Mouse (Mus musculus): ENCODE measurements around the gene Palld. TPM values are rescaled to one million over a fixed set of nuclear protein-coding genes. Genes with fewer than 3 reads are reported as not detected.
A peak's percentile ranks its signal among the peaks of the same experiment; 100 is the strongest.

Gene Palld
- total RNA-seq, 2 experiments from 2014 or later: 7.2 to 8.1 TPM

DNA sequence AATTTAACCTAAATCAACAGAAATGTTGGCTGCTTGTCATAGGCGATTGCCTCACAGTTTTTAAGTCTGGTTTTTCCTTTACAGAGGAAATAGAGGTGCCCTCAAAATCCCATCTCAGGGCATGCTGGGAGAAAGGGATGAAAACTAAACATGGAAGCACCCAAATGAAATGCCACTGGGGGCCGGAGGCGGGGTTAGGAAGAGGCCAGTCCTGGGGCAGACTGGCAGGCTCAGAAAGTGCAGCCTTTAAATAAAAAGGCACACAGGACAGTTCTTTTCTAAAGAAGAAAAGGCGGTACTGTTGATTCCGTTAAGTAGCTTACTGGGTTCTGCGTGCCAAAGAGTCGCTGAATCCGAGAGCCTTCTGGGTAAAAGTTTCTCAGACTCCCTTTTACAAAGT lies 311.0 kb downstream of the Palld start:
- peak in 1 of 2 experiments; percentile 8 for DNase-seq (ENCODE audit: low spot score in 2 of 2)

DNA sequence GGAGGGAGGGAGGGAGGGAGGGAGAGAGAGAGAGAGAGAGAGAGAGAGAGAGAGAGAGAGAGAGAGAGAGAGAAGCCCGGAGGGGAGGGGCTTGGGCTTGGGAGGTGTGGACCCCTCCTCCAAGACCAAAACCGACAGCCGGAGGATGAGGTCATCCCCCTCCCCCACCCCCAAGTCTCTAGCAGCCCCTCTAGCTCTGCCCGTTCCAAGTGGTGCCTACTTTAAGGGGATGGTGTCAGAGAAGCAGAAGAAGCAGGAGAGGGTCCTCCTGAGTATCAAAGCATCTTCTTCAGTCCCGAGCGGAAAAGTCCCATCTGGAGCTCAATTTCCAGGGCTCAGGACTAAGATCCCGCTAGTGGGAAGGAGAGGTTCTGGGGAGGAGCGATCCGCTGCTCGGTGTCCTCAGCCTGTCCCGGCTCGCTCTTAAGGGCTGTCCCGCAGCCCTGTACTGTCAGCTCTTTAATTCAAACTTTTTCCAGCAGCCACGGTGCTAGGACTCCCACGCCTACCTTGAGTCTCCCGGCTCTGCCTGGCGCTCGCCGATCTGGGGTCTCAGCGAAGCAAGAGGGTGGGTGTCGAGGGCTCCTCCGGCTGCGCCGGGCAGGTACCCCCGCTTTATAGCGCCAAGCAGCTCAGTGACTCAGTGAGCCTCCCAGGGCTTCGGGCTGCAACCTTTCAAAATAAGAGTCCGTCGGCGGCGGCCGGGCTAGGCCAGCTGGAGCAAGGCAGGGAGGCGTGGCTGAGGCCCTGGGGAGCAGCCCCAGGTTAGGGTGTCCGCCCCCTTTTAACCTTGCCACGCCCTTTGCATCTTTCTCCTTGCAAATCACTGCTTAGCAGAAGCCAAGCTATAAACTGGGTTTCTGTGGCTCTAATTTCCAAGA lies 311.7 kb downstream of the Palld start:
- peak; percentile 52 to 55 for DNase-seq (ENCODE audit: low spot score in 2 of 2)

DNA sequence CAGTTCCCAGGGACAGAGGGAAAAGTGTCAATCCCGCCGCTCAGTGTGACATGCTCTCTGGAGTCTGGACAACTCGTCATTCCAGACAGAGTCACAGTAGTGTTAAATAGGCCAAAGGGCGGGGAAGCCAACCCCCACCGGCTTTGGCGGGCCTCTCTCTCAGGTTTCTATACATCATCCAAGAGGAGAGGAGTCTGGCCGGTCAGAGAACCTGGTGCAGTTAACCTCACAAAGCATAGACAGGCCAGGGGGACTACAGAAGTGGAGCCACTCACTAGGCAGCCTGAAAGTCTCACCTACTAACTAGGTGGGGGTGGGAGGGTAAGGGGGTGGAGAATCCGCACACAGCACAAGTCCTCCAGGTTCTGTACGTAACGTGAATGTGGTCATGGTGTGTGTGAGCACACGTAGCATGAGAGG lies 312.5 kb downstream of the Palld start:
- no peak for DNase-seq (ENCODE audit: low spot score in 2 of 2)

GRCm38 (mm10) chr8:61588336-61588735 lies 314.2 kb downstream of the Palld start:
- no peak for DNase-seq (ENCODE audit: low spot score in 2 of 2)

DNA sequence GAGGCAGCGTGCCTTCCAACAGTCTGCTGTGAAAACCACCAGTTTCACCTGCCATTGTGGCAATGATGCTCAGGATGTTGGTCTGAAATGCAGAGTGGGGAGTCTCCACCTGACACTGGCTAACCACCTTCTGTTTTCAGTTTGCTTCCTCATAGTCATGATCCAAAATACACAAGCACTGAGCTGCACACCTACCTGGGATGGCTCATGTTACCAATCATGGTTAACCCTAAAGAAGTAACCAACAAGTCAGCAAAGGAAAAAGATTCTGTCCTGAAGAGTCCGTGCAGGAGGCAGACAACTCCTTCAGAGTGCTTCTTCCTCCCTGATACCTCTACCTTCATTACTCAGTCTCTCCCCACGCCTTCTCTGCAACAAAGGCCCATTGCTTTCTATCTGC lies 314.8 kb downstream of the Palld start:
- no peak for DNase-seq (ENCODE audit: low spot score in 2 of 2)

- no peak for DNase-seq (ENCODE audit: low spot score in 2 of 2)
These were observed 316.0 kb downstream of the Palld start for GRCm38 (mm10) chr8:61586529-61586928.

- DNase-seq (ENCODE audit: low spot score in 2 of 2): no peak
These were observed 316.7 kb downstream of the Palld start for GRCm38 (mm10) chr8:61585746-61586145.

DNA sequence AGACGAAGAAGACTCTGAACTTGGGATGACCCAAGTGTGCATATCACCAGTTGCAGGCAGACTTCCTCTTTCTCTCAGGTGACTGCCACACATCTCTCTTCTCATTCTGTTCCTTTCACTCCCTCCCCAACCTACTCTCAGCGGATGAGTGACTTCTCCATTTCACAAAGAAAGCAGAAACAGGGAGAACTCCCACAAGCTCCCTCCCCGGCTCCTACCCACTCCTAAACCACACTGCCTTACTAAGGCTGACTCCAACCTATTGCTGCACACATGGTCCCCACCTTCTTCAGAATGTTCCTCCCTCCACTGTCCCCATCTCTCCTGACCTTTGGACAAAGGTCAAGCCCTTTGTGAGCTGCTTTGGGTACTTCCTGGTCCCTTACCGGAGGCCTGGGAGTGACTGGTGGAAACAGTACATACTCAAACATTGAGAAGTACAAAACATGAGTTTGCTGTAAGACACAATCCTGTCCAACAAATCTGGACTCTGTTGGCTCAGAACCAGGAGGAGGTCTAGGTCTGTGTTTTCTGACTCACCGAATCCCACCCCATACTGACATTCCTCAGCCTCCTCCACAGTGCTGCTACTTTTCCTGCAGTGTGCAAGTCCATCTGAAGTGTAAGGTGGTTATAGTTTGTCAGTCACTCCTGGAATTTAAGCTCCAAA lies 317.6 kb downstream of the Palld start:
- no peak for DNase-seq (ENCODE audit: low spot score in 2 of 2)

- no peak for DNase-seq (ENCODE audit: low spot score in 2 of 2)
These were observed 319.9 kb downstream of the Palld start for GRCm38 (mm10) chr8:61582547-61582946.

DNA sequence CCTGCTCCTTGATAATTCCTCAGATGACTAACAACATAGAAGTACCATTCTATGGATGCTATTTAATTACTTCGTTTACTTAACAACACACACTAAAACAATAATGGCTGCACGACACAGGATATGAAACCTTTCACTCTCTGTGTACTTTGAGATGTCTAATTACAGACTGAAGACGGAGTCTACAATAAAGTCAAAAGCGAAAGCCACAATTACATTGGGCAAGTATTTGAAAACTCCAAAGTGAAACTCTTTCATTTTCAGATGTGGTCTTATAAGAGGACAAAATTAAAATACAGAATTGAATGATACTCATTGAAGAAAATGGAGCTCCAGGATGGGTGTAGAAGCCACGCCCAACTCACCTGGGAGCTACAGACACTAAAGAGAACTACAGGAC lies 321.2 kb downstream of the Palld start:
- DNase-seq (ENCODE audit: low spot score in 2 of 2): no peak

- no peak for DNase-seq (ENCODE audit: low spot score in 2 of 2)
These were observed 322.7 kb downstream of the Palld start for GRCm38 (mm10) chr8:61579831-61580230.

GRCm38 (mm10) chr8:61578754-61579153 lies 323.7 kb downstream of the Palld start:
- DNase-seq (ENCODE audit: low spot score in 2 of 2): no peak

DNA sequence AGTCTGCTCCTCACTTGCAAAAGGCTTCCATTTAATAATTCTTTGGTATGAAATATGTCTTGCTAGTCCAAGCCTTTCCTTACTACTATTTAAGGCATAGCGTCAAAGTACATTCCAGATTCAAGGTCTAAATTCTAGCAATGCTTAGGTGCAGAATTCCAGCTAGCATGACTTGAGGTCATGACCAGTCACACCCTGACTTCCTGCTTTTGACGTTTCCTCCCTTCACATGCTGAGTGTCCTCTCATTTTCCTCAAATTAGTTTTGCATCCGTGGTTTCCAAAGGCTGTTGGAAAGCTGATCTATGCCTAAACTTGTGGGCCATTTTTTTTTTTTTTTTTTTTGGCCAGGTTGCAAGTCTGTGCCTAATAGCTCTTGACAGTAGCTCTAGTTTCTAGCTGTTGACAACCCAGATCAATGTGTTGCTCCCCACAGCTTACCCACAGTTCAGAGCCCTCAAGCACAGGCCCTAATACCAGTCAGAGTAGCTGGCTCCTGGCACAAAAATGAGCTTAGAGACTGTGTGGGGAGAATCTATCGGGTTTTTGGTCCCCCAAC lies 327.3 kb downstream of the Palld start:
- DNase-seq (ENCODE audit: low spot score in 2 of 2): no peak

- DNase-seq (ENCODE audit: low spot score in 2 of 2): no peak
These were observed 328.0 kb downstream of the Palld start for GRCm38 (mm10) chr8:61574526-61574925.

DNA sequence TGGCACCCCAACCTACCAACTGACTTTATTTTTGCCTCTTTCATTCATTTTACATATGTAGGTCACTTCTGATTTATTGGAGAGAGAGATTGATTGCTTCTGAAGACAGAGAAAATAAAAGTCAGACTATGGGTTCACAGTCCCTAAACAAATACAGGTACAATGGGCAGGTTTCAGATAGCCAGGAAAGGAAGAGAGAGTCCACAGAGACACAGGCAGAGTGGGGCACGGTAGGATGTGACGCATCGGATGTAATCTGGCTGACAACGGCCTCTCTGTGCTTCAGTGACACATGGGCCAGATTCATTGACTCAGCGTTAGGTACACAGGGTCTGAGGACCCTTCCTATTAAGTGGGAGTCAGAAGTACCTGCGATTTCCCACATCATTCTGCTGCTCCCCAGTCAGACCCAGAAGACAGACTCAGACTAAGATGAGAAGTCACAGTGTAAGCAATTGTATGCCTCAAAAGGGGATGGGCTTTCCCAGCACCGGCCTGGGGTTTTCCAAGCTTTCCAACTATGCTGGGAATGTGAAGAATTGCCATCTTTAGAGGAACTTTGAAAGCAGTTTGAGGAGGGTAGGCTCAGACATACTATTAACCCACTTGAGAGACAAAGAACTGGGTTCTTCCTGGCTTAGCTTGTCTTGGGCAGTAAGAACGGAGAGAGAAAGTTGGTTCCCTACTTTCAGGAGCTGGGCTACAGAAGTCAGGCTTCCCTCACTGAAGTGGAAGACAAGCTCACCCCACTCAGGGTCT lies 329.1 kb downstream of the Palld start:
- DNase-seq (ENCODE audit: low spot score in 2 of 2): no peak

GRCm38 (mm10) chr8:61572697-61573096 lies 329.8 kb downstream of the Palld start:
- no peak for DNase-seq (ENCODE audit: low spot score in 2 of 2)

DNA sequence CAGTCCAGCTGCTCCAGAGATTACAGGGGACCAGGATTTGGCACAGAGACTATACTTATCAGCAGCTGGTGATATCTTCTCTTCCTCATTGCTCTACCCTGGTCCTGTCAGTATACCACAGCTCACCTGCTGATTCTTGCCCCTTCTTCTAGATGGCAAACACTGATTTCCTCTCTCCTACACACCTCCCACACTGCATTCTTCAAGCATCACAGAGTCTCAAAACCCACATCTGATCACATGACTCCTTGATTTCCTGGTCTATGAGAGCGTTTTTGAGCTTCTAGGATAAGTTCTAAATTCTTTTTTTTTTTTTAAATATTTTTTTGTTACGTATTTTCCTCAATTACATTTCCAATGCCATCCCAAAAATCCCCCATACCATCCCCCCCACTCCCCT lies 331.9 kb downstream of the Palld start:
- no peak for DNase-seq (ENCODE audit: low spot score in 2 of 2)

DNA sequence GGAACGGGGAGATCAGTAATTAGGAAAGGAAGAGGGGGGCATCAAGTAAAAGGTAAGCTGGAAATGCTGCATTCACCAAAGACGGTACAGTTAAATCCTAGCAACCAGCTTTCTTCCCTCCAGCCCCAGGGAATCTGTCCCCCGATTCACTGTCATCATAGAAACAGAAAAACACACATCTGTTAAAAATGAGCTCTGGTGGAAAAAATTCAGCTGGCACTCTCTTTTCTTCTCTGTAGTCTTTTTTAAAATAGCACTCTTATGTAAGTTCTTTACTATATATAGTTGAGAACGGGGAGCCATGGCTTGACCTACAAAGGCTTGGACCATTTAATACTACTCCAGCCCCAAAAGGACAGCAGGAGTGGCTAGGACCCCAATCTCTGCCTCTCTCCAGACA lies 332.8 kb downstream of the Palld start:
- DNase-seq (ENCODE audit: low spot score in 2 of 2): peak in 1 of 2 experiments; percentile 8

DNA sequence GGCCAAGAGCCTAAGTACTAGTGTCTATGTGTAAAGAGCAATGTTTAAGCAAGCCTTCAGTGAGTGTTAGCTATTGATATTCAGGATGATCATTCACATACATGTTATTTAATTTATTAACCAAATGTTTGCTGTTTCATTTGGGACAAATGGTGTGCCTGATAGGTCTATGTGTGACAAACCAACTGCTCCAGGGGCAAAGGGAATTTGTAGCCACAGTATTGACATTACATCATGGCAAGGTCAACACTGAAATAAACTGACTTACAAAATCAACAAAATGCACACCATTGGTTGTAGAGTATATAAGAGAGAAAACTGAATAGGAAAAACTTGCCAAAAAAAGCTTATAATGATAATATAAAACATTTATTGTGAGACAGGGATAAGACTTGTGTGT lies 333.3 kb downstream of the Palld start:
- no peak for DNase-seq (ENCODE audit: low spot score in 2 of 2)

DNA sequence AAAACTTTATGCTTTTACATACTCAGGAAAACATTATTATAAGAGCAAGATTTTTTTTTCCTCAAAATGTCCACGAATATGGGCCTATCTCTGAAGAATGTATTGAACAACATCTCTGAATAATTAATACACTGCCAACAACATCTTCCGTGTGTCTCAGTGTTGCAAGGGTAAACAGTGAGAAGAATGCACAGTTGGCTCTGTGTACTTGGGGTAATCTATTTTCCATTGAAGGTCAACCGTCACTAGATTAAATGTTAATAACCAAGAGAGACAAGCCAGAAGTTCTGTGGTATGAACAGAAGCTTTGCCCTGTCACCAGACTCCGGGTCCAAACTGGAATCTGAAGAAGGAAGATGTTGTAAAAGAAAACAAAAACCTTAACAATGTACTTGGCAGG lies 339.1 kb downstream of the Palld start:
- DNase-seq (ENCODE audit: low spot score in 2 of 2): no peak

DNA sequence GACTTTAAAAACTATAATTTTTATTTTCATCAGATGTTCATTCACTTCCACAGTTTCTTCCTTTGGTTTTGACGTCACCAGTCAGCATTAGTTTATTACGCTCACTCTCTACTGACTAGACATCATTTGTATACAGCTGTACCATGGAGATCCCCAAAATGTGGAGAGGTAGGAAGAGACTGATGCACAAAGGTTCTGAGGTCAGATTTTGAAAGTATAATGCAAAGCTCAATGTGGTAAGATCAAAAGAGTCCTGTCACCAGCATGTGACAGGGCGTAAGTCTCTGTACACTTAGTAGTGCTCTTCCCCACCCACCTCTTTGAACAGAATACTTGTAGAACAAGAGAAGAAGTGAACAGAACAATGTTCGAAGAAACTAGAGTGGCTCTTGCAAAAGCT lies 339.9 kb downstream of the Palld start:
- DNase-seq (ENCODE audit: low spot score in 2 of 2): no peak

DNA sequence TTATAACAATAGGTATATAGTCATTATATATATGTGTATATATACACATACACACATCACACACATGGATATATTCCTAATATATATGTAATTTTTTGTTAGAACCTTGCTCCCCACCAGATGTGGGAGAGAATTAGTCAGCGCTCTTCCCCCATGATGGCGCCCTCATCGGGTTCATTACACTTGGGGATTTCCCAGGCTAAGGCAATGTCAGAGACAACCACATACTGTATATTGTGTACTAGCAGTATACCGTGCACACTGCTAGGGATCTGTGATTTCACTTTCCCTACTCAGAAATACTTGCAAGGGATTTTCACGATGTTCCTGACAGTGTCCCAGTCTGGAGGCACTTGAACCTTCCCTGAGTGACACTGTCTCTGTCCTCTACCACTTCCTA lies 341.3 kb downstream of the Palld start:
- DNase-seq (ENCODE audit: low spot score in 2 of 2): no peak

Measured in layer of hippocampus, postnatal 14 days (tissue).